Mouse (Mus musculus) frontal cortex, adult (tissue): ENCODE data around the gene Sacm1l.

Experiments used
- ATAC-seq: cut with Nextera tagmentation; 2 replicates; pipeline ENCODE4 v1.9.2; 2017; ENCODE audit warnings: mild to moderate bottlenecking, moderate library complexity, mixed read lengths; ENCODE audit not compliant: low TSS enrichment

The Sacm1l gene

GRCm38 (mm10) chr9:123529392-123530157, at the start of gene Sacm1l:
TSS of gene Sacm1l (plus strand) at chr9:123529759.
- ATAC-seq: peak; percentile 95

- ATAC-seq: no peak
Measured at GRCm38 (mm10) chr9:123479876-123480252, 49.7 kb upstream of the Sacm1l start.

- ATAC-seq: no peak
Measured at GRCm38 (mm10) chr9:123480253-123480921, 49.2 kb upstream of the Sacm1l start.

- no peak for ATAC-seq
Measured at GRCm38 (mm10) chr9:123481136-123481535, 48.4 kb upstream of the Sacm1l start.

GRCm38 (mm10) chr9:123483598-123483997, 46.0 kb upstream of the Sacm1l start:
- ATAC-seq: no peak

- ATAC-seq: no peak
Measured at GRCm38 (mm10) chr9:123484830-123485229, 44.7 kb upstream of the Sacm1l start.

- no peak for ATAC-seq
Measured at GRCm38 (mm10) chr9:123485561-123485960, 44.0 kb upstream of the Sacm1l start.

GRCm38 (mm10) chr9:123486635-123487034, 42.9 kb upstream of the Sacm1l start:
- no peak for ATAC-seq

- no peak for ATAC-seq
Measured at GRCm38 (mm10) chr9:123489073-123489472, 40.5 kb upstream of the Sacm1l start.

- ATAC-seq: no peak
Measured at GRCm38 (mm10) chr9:123489727-123490343, 39.7 kb upstream of the Sacm1l start.

GRCm38 (mm10) chr9:123490930-123491329, 38.6 kb upstream of the Sacm1l start:
- no peak for ATAC-seq

GRCm38 (mm10) chr9:123491917-123492585, 37.5 kb upstream of the Sacm1l start:
- ATAC-seq: peak; percentile 79

GRCm38 (mm10) chr9:123496665-123497064, 32.9 kb upstream of the Sacm1l start:
- ATAC-seq: no peak

- ATAC-seq: no peak
Measured at GRCm38 (mm10) chr9:123497906-123498305, 31.7 kb upstream of the Sacm1l start.

- no peak for ATAC-seq
Measured at GRCm38 (mm10) chr9:123500480-123500879, 29.1 kb upstream of the Sacm1l start.

GRCm38 (mm10) chr9:123503171-123503834, 26.3 kb upstream of the Sacm1l start:
- peak; percentile 84 for ATAC-seq

- peak; percentile 66 for ATAC-seq
Measured at GRCm38 (mm10) chr9:123504325-123504724, 25.2 kb upstream of the Sacm1l start.

GRCm38 (mm10) chr9:123505598-123505997, 24.0 kb upstream of the Sacm1l start:
- no peak for ATAC-seq

- ATAC-seq: no peak
Measured at GRCm38 (mm10) chr9:123506270-123507146, 23.1 kb upstream of the Sacm1l start.

- ATAC-seq: no peak
Measured at GRCm38 (mm10) chr9:123507380-123507779, 22.2 kb upstream of the Sacm1l start.

- no peak for ATAC-seq
Measured at GRCm38 (mm10) chr9:123508986-123509385, 20.6 kb upstream of the Sacm1l start.
